Mouse (Mus musculus): ENCODE results near the gene Tmem50a.
A peak's percentile ranks its signal among the peaks of the same experiment; 100 is the strongest.

The Tmem50a gene

DNA sequence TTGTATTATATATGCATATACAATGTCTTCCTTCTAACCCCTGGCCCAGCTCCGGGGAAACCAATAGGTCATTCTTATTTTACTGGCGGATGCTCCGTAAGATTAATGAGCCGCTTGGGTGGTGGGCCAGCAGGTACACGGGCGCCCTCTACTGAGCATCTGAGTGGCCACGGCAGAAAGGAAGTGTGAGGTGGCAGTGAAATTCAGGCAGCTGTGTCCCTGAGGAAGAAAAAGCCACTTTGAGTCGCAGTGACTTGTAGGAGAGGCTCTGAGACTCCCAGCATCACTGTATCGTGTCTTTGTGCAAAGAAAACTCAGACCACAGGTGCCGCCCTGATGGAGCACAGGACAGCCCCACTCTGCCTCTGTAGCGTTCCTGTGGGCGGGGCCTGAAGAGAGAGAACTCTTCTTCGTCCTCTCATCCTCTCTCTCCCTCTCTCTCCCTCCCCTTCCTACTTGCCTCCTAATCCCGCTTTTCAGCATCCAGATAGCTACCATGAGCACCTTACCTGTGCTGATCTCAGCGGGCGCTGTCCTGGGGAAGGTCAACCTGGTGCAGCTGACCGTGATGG lies 35.3 kb downstream of the Tmem50a start:
- DNase-seq (ENCODE audit: low spot score) = peak; percentile 42

DNA sequence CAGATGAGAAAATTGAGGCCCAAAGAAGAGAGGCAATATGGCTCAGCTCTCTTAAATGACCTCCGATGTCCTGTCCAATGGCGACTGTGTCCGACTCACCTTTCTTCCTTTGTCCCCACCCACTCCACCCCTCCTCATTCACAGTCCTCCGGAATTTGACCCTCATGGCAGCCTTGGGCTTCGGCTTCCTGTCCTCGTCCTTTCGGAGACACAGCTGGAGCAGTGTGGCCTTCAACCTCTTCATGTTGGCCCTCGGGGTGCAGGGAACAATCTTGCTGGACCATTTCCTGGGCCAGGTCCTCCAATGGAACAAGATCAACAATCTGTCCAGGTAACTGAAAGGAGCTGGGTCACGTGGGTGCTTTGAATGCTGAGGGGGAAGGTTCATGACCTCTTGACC lies 38.7 kb downstream of the Tmem50a start:
- no peak for DNase-seq (ENCODE audit: low spot score)

- DNase-seq (ENCODE audit: low spot score) = no peak
These were observed 42.9 kb downstream of the Tmem50a start for GRCm38 (mm10) chr4:134871950-134872349.

DNA sequence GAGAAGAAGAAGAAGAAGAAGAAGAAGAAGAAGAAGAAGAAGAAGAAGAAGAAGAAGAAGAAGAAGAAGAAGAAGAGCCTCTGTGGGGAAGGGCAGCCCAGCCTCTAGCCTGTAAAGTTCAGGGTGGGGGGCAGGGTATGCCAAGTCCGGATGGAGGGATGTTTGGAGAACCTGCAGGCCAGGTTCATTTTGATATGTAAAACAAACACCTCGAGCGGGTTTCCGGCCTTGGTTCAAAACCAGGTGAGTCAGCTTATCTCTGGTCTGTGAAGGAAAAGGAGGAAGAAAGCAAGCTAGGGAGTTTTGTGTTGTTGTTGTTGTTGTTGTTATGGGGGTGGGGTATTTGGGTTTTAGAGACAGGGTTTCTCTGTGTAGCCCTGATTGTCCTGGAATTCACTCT lies 43.3 kb downstream of the Tmem50a start:
- DNase-seq (ENCODE audit: low spot score) = no peak

GRCm38 (mm10) chr4:134869815-134870375 lies 44.9 kb downstream of the Tmem50a start:
- no peak for DNase-seq (ENCODE audit: low spot score)

DNA sequence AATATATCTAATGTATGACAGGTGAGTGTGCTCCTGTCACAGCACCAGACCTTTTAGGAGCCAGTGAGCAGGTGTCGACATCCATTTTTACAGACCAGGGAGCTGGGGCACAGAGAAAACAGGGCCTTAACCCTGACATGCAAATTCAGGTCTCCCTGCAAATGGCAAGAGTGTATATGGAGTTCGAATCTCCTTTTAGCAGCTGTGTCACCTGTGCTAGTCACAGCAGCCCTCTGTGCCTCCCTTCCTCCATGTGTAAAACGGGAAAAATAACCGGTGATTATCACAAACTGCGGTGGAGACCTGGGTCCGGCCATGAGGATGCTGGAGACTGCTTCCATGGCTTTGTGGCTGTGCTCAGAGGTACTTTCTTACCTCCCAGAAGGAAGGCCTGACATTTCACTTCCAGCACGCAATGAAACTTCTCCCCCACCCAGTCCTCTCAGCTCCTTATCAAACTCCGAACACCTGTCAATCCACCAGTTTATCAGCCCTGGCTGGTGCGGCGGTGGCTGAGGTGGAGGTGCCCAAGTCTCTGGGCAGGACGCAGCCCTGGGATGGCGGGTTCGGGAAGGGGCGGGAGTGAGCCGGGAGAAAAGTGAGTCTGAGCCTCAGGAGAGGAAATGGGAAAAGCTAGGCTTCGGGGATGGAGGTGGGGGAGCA lies 45.6 kb downstream of the Tmem50a start:
- no peak for DNase-seq (ENCODE audit: low spot score)

DNA sequence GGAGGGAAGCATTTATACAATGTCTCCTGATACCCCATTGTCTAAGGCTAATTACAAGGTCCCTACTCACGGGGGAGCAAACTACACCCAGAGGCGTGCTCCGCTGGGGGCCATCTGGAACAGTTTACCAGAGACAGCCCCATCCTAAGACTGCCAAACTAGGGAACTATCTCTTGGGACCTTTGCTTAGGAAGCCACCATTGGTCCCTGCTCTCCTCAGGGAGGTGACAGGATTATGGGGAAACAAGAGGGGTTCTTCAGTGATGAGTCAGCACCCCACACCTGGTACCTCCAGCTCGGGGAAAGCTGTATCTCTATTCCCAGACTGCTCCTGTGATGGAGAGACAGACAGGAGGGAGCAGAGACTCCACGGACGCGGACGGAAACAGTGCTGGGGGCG lies 46.3 kb downstream of the Tmem50a start:
- no peak for DNase-seq (ENCODE audit: low spot score)

- DNase-seq (ENCODE audit: low spot score) = no peak
These were observed 46.8 kb downstream of the Tmem50a start for GRCm38 (mm10) chr4:134868065-134868464.

DNA sequence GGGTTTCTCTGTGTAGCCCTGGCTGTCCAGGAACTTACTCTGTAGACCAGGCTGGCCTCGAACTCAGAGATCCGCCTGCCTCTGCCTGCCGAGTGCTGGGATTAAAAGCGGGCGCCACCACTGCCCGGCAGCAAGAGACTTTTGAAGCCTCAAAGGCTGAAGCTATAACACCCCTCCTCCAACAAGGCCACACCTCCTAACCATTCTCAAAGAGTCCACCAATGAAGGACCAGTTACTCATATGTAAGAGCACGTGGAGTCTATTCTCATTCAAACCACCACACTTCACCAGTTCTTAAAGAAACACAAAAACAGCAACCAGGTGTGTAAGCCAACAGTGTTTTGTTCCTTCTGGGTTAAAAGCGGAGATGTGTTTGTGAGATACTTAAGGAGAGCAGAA lies 47.2 kb downstream of the Tmem50a start:
- DNase-seq (ENCODE audit: low spot score) = no peak

GRCm38 (mm10) chr4:134867213-134867612 lies 47.6 kb downstream of the Tmem50a start:
- DNase-seq (ENCODE audit: low spot score) = no peak

- no peak for DNase-seq (ENCODE audit: low spot score)
These were observed 49.0 kb downstream of the Tmem50a start for GRCm38 (mm10) chr4:134865789-134866188.

DNA sequence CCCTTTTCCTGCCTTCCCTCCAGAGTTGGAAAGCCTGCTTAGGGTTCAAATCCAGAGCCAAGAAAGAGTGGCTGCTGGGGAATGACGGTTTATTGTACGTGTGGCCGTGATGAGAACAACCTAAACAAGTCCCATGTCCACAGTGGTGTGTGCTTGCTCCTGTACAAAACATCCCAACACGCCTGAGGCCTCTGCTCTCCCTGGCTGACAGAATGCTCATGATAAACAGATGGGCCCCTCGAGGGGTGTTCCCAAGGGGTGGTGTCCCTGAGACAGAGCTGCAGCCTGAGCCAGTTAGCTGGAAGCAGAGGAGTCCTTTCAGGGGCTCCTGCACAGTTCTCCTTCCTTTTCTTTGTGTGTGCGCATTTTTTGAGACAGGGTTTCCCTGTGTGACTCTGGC lies 49.5 kb downstream of the Tmem50a start:
- DNase-seq (ENCODE audit: low spot score) = no peak

GRCm38 (mm10) chr4:134863937-134864729 lies 50.7 kb downstream of the Tmem50a start, which contains the start of gene Rhd:
Rhd (plus strand) TSS chr4:134864536.
- no peak for DNase-seq (ENCODE audit: low spot score)

- no peak for DNase-seq (ENCODE audit: low spot score)
These were observed 51.8 kb downstream of the Tmem50a start for GRCm38 (mm10) chr4:134862996-134863395.

GRCm38 (mm10) chr4:134861884-134862283 lies 52.9 kb downstream of the Tmem50a start:
- DNase-seq (ENCODE audit: low spot score) = no peak

DNA sequence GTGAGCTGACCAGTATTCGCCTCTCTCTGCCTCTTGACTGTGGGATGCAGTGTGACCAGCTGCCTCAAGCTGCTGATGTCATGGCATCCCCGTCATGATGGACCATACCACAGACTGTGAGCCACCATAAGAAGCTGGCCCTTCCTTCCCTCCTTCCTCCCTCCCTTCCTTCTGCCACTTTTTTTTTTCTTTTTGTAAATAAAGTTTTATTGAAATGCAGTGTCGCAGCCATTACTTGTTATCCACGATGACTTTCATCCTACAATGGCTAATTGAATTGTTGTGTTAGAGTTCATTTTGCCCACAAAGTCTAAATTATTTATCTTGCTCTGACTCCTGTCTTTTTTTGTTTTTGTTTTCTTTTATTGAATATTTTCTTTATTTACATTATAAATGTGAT lies 56.3 kb downstream of the Tmem50a start:
- no peak for DNase-seq (ENCODE audit: low spot score)

DNA sequence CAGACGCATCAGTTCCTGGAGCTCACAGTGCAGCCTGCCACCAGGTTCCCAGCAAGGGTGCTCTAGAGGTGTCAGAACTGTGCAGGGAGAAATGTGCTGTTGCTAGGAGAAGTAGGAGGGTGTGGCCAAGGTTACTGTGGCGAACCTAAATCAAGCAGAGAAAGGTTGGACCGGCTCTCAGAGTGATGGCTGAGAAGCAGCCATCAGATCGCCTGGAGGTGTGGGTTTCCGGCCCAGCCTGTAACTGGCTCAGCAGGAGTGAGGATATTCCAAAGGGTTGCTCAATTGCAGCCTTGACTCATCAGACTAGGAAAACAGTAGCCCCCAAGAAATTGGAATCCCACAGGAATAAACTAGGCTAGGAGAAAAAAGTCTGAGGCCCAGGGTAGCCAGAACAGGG lies 58.3 kb downstream of the Tmem50a start:
- no peak for DNase-seq (ENCODE audit: low spot score)

- DNase-seq (ENCODE audit: low spot score) = no peak
These were observed 58.8 kb downstream of the Tmem50a start for GRCm38 (mm10) chr4:134856056-134856455.

DNA sequence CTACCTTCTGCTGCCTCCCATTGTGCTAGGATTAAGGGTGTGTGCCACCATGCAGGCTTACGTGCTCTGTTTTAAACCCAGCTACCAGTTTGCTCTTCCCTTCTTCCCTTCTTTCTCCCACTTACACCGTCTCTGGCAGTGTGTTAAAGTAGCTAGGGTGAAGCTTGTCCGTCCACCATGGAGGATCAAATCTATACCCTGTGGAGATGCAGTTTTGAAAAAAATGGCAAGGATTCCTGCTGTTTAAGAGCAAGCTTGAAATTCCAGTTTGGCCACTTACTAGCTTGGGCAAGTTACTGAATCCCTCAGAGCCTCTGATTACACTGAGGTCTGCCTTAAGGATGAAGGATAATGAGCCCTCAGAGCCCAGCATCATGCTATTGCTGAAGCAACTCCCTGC lies 59.5 kb downstream of the Tmem50a start:
- no peak for DNase-seq (ENCODE audit: low spot score)

DNA sequence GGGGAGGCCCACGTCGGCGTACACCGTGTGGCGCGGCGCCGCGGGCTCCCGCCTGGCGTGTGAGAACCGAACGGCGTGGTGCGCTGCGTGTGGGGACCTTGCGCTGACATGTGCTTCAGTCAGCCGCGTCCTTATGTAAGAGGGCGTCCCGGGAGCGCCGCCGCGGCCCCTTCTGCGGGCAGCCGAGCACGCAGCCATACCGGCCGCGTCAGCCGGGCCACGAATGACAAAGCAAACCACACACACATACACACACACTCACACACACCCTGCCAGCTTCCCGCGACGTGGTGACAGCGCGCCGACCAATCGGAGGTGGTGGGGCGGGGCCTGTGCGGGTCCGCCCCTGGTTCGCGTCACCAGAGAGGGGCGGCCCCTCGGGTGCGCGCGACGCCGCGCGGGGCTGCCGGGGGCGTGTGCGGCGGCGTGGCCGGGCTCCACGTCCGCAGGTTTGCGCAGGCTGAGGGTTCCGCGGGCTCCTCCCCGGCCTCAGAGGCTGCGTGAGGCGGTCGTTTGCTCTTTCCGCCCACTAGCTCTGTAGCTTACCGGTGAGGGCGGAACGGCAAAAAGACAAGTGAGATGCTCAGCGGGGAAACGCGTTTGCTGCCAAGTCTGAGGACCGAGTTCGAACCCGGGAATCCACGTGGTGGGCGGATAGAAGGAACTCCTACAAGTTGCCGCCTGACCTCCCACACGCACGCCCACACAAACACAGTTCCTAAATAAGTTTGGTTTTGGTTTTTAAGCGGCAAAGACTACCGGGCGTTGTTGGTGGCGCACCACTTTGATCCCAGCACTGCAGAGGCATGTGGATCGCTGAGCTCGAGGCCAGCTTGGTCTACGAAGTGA lies 61.0 kb downstream of the Tmem50a start:
- peak; percentile 89 for DNase-seq (ENCODE audit: low spot score)

GRCm38 (mm10) chr4:134853259-134853636 lies 61.6 kb downstream of the Tmem50a start, which contains the start of gene Maco1:
Maco1 (minus strand) TSS chr4:134853345.
- peak; percentile 100 for DNase-seq (ENCODE audit: low spot score)

Data from layer of hippocampus, adult 9-10 months (tissue).